Mouse (Mus musculus) limb, embryonic 10.5 days (tissue): ENCODE results near the gene Bcl2l10. TPM values are rescaled to one million over a fixed set of nuclear protein-coding genes. Genes with fewer than 3 reads are reported as not detected.

Source experiments
- DNase-seq: peaks from one replicate; pipeline ENCODE4 v3.0.0-alpha.2; 2017; ENCODE audit warnings: low spot score
- H3K27ac ChIP-seq: fragments of 300-500 bp; sonication (generic); 2 replicates; pipeline ENCODE4 v1.5.1; 2016; ENCODE audit warnings: mild to moderate bottlenecking
- H3K27me3 ChIP-seq: fragments of 300-500 bp; sonication (generic); 2 replicates; pipeline ENCODE4 v1.6.1; 2016; ENCODE audit warnings: low read depth, mild to moderate bottlenecking; ENCODE audit not compliant: poor library complexity, severe bottlenecking
- H3K36me3 ChIP-seq: fragments of 300-500 bp; sonication (generic); 2 replicates; pipeline ENCODE4 v1.6.1; 2016; ENCODE audit warnings: mild to moderate bottlenecking, moderate library complexity
- H3K4me1 ChIP-seq: fragments of 300-500 bp; sonication (generic); 2 replicates; pipeline ENCODE4 v1.6.1; 2016
- H3K4me3 ChIP-seq: fragments of 300-500 bp; sonication (generic); 2 replicates; pipeline ENCODE4 v1.5.1; 2016; ENCODE audit warnings: mild to moderate bottlenecking, moderate library complexity
- H3K9me3 ChIP-seq: fragments of 300-500 bp; sonication (generic); replicated peaks from 2 replicates; pipeline ENCODE4 v1.6.1; 2016; ENCODE audit warnings: mild to moderate bottlenecking
- WGBS: fragments of 180-500 bp; shearing (Covaris S2); methylation state at CpG from one replicate; pipeline ENCODE4 v1.1.7; 2016; 5-methylcytosine and 5-hydroxymethylcytosine counted together
- polyA plus RNA-seq: library from polyadenylated mRNA; unstranded; fragments of >200 nt; fragmentation: Nextera tagmentation; extraction: Ambion mirVana; gene quantifications from 2 replicates; pipeline ENCODE4 v1.2.1, GENCODE M21; 2016

Bcl2l10 gene
- polyA plus RNA-seq = not detected in 2 replicates

- H3K4me3 ChIP-seq = no peak within 1 kb of the TSS
- WGBS = 89% methylated on average over 5 of the region's 5 CpGs
- no peaks in the 10 kb centered on the region for H3K36me3 ChIP-seq
- H3K27ac ChIP-seq = no peak within 1 kb of the TSS
- H3K9me3 ChIP-seq = no peaks in the 10 kb centered on the region
- DNase-seq = no peak
- H3K4me1 ChIP-seq = no peaks in the 10 kb centered on the region
- H3K27me3 ChIP-seq = no peaks in the 10 kb centered on the region
Observed at GRCm38 (mm10) chr9:75347458-75347857, at the start of gene Bcl2l10. Bcl2l10 (plus strand) TSS chr9:75347758.

GRCm38 (mm10) chr9:75299342-75299741 lies 48.2 kb upstream of the Bcl2l10 start:
- 87% methylated on average over 2 of the region's 2 CpGs for WGBS
- DNase-seq = no peak
- no peaks in the 10 kb centered on the region for H3K36me3 ChIP-seq
- H3K4me3 ChIP-seq = no peak overlapping the region
- H3K4me1 ChIP-seq = 0 out of 2 replicates have a peak, but pooled peaks cover 2% of the 10 kb centered on the region
- H3K27ac ChIP-seq = no peak overlapping the region
- H3K27me3 ChIP-seq = no peaks in the 10 kb centered on the region
- H3K9me3 ChIP-seq = no peaks in the 10 kb centered on the region

- no peaks in the 10 kb centered on the region for H3K36me3 ChIP-seq
- H3K27me3 ChIP-seq = no peaks in the 10 kb centered on the region
- DNase-seq = no peak
- H3K9me3 ChIP-seq = no peaks in the 10 kb centered on the region
- H3K4me1 ChIP-seq = 0 out of 2 replicates have a peak, but pooled peaks cover 2% of the 10 kb centered on the region
- H3K27ac ChIP-seq = no peak overlapping the region
- WGBS = 77% methylated on average over 2 of the region's 2 CpGs
- H3K4me3 ChIP-seq = no peak overlapping the region
Observed at GRCm38 (mm10) chr9:75303033-75303432, 44.5 kb upstream of the Bcl2l10 start.

GRCm38 (mm10) chr9:75303701-75304261 lies 43.8 kb upstream of the Bcl2l10 start:
- DNase-seq = no peak
- Histone ChIP-seq H3K36me3 (no peaks in the 10 kb centered on the region), H3K4me1 (0 out of 2 replicates have a peak, but pooled peaks cover 2% of the 10 kb centered on the region), H3K27me3 (no peaks in the 10 kb centered on the region), H3K9me3 (no peaks in the 10 kb centered on the region), H3K27ac (no peak overlapping the region), H3K4me3 (peak overlapping the region; percentile 18; the same call in 1 of the 2 replicates)
- WGBS = 37% methylated on average over 16 of the region's 16 CpGs

- H3K4me3 ChIP-seq = peak overlapping the region; percentile 18; the same call in 1 of the 2 replicates
- whole genome bisulfite sequencing = 43% methylated on average over 7 of the region's 7 CpGs
- 0 out of 2 replicates have a peak, but pooled peaks cover 2% of the 10 kb centered on the region for H3K4me1 ChIP-seq
- no peaks in the 10 kb centered on the region for H3K9me3 ChIP-seq
- no peak overlapping the region for H3K27ac ChIP-seq
- no peak for DNase-seq
- no peaks in the 10 kb centered on the region for H3K36me3 ChIP-seq
- no peaks in the 10 kb centered on the region for H3K27me3 ChIP-seq
Observed at GRCm38 (mm10) chr9:75304286-75304685, 43.3 kb upstream of the Bcl2l10 start.

GRCm38 (mm10) chr9:75306126-75306898 lies 41.2 kb upstream of the Bcl2l10 start, which contains the start of gene Gnb5:
Gnb5 (plus strand) TSS chr9:75306288.
- no peak within 1 kb of the TSS for H3K4me3 ChIP-seq
- H3K36me3 ChIP-seq = no peaks in the 10 kb centered on the region
- WGBS = 85% methylated on average over 11 of the region's 11 CpGs
- no peak for DNase-seq
- H3K9me3 ChIP-seq = no peaks in the 10 kb centered on the region
- H3K27me3 ChIP-seq = no peaks in the 10 kb centered on the region
- no peak within 1 kb of the TSS for H3K27ac ChIP-seq
- H3K4me1 ChIP-seq = 0 out of 2 replicates have a peak, but pooled peaks cover 2% of the 10 kb centered on the region

GRCm38 (mm10) chr9:75307015-75307414 lies 40.5 kb upstream of the Bcl2l10 start:
- no peak for DNase-seq
- WGBS = 86% methylated on average over 5 of the region's 5 CpGs
- Histone ChIP-seq H3K36me3 (no peaks in the 10 kb centered on the region), H3K27me3 (no peaks in the 10 kb centered on the region), H3K27ac (no peak overlapping the region), H3K4me1 (0 out of 2 replicates have a peak, but pooled peaks cover 2% of the 10 kb centered on the region), H3K4me3 (no peak overlapping the region), H3K9me3 (no peaks in the 10 kb centered on the region)

GRCm38 (mm10) chr9:75308621-75309020 lies 38.9 kb upstream of the Bcl2l10 start:
- H3K36me3 ChIP-seq = no peaks in the 10 kb centered on the region
- DNase-seq = no peak
- no peak overlapping the region for H3K27ac ChIP-seq
- H3K9me3 ChIP-seq = no peaks in the 10 kb centered on the region
- H3K27me3 ChIP-seq = no peaks in the 10 kb centered on the region
- H3K4me3 ChIP-seq = no peak overlapping the region
- H3K4me1 ChIP-seq = peaks cover 7% of the 10 kb centered on the region
- WGBS = 81% methylated on average over 5 of the region's 5 CpGs

GRCm38 (mm10) chr9:75312008-75312407 lies 35.5 kb upstream of the Bcl2l10 start:
- Histone ChIP-seq H3K27me3 (no peaks in the 10 kb centered on the region), H3K27ac (no peak overlapping the region), H3K4me1 (peaks cover 23% of the 10 kb centered on the region), H3K36me3 (no peaks in the 10 kb centered on the region), H3K9me3 (no peaks in the 10 kb centered on the region), H3K4me3 (no peak overlapping the region)
- WGBS = 17% methylated on average over 4 of the region's 4 CpGs
- peak; percentile 87 for DNase-seq

- Histone ChIP-seq H3K27me3 (no peaks in the 10 kb centered on the region), H3K9me3 (no peaks in the 10 kb centered on the region), H3K4me3 (peak overlapping the region; percentile 74), H3K27ac (peak overlapping the region; percentile 87), H3K36me3 (no peaks in the 10 kb centered on the region), H3K4me1 (peaks cover 23% of the 10 kb centered on the region)
- no peak for DNase-seq
- 32% methylated on average over 10 of the region's 11 CpGs for WGBS
Observed at GRCm38 (mm10) chr9:75313138-75313831, 34.3 kb upstream of the Bcl2l10 start.

- peak; percentile 87 for DNase-seq
- peak overlapping the region; percentile 74 for H3K4me3 ChIP-seq
- H3K36me3 ChIP-seq = no peaks in the 10 kb centered on the region
- under 1% methylated on average over 52 of the region's 52 CpGs for WGBS
- H3K27me3 ChIP-seq = no peaks in the 10 kb centered on the region
- H3K9me3 ChIP-seq = no peaks in the 10 kb centered on the region
- peak overlapping the region; percentile 87 for H3K27ac ChIP-seq
- peaks cover 23% of the 10 kb centered on the region for H3K4me1 ChIP-seq
Observed at GRCm38 (mm10) chr9:75313832-75314516, 33.6 kb upstream of the Bcl2l10 start.

- Histone ChIP-seq H3K36me3 (no peaks in the 10 kb centered on the region), H3K9me3 (no peaks in the 10 kb centered on the region), H3K4me3 (peak overlapping the region; percentile 74), H3K27me3 (no peaks in the 10 kb centered on the region), H3K27ac (peak overlapping the region; percentile 87), H3K4me1 (peaks cover 27% of the 10 kb centered on the region)
- WGBS = 4% methylated on average over 22 of the region's 22 CpGs
- no peak for DNase-seq
Observed at GRCm38 (mm10) chr9:75314517-75315105, 32.9 kb upstream of the Bcl2l10 start.
